Mouse (Mus musculus): ENCODE data around the gene Pcsk6. TPM values are rescaled to one million over a fixed set of nuclear protein-coding genes. Genes with fewer than 3 reads are reported as not detected.

Pcsk6 gene
- polyA plus RNA-seq, 1 experiment, result 38.5 TPM

DNA sequence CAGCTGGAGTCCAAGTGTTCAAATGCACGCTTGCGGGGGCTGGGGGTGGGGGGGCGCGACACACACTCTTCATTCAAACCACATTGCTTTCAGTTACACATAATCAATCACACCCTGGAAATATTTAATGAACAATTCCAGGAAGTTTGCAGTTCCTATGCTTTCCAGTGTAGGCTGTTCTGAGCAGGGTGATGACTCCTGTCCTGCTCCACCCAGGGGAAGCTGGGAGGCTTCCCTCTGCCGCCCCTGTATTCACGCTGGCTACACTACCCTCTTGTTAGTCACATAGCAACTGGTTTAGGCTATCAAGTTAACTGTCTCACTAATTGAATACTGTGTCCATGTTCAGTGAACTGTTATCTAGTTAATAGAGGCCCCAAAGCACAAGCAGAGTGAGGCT lies 149.0 kb downstream of the Pcsk6 start:
- H3K27me3 ChIP-seq (ENCODE audit: control insufficient read depth, insufficient read depth, low read length, poor library complexity, severe bottlenecking), result no peaks in the 10 kb centered on the region
- no peak overlapping the region for H3K4me3 ChIP-seq (ENCODE audit: low read depth, low read length)
- no peak overlapping the region for H3K9ac ChIP-seq (ENCODE audit: low read depth, poor library complexity, severe bottlenecking)
- no peak for TF ChIP-seq CTCF (IDR thresholded peaks at IDR 0.05; ENCODE audit: low read depth, low read length)
- no peak for TF ChIP-seq EP300 (IDR thresholded peaks at IDR 0.05; ENCODE audit: insufficient read depth, low read depth, low read length)
- H3K4me1 ChIP-seq (ENCODE audit: control insufficient read depth, insufficient read depth, low read length), result no peaks in the 10 kb centered on the region
- H3K27ac ChIP-seq (ENCODE audit: insufficient read depth, low read length), result no peak overlapping the region
- no peaks in the 10 kb centered on the region for H3K36me3 ChIP-seq (ENCODE audit: control insufficient read depth, insufficient read depth, low read length, poor library complexity, severe bottlenecking)
- H3K9me3 ChIP-seq (replicated peaks; ENCODE audit: control insufficient read depth, insufficient read depth, low read length, poor library complexity, severe bottlenecking), result no peaks in the 10 kb centered on the region

DNA sequence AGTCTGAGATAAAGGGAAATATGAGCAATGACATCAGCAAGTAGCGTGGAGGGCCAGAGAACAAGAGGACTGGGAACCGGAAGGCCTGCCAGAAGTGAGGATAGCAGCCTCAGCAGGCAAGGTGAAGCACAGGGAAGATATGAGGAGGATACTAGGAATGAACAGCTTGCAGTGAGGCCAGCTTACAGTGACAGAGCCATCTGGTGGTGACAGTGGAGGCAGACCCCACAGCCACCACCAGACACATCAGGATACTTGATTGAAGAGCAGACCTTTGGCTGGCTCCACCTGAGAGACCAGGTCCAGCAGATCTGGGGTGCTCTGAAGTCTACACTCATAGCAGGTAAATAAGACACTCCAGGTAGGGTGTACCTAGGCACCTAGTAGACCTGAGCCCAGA lies 166.2 kb downstream of the Pcsk6 start:
- TF ChIP-seq EP300 (IDR thresholded peaks at IDR 0.05; ENCODE audit: insufficient read depth, low read depth, low read length) (no peak), POLR2A (IDR thresholded peaks at IDR 0.05; ENCODE audit: insufficient read depth, low read length) (no peak), CTCF (IDR thresholded peaks at IDR 0.05; ENCODE audit: low read depth, low read length) (peak; percentile 62)
- no peaks in the 10 kb centered on the region for H3K4me1 ChIP-seq (ENCODE audit: control insufficient read depth, insufficient read depth, low read length)
- no peaks in the 10 kb centered on the region for H3K9me3 ChIP-seq (replicated peaks; ENCODE audit: control insufficient read depth, insufficient read depth, low read length, poor library complexity, severe bottlenecking)
- no peaks in the 10 kb centered on the region for H3K36me3 ChIP-seq (ENCODE audit: control insufficient read depth, insufficient read depth, low read length, poor library complexity, severe bottlenecking)
- H3K9ac ChIP-seq (ENCODE audit: low read depth, poor library complexity, severe bottlenecking), result no peak overlapping the region
- no peak overlapping the region for H3K27ac ChIP-seq (ENCODE audit: insufficient read depth, low read length)
- no peaks in the 10 kb centered on the region for H3K27me3 ChIP-seq (ENCODE audit: control insufficient read depth, insufficient read depth, low read length, poor library complexity, severe bottlenecking)
- no peak overlapping the region for H3K4me3 ChIP-seq (ENCODE audit: low read depth, low read length)

DNA sequence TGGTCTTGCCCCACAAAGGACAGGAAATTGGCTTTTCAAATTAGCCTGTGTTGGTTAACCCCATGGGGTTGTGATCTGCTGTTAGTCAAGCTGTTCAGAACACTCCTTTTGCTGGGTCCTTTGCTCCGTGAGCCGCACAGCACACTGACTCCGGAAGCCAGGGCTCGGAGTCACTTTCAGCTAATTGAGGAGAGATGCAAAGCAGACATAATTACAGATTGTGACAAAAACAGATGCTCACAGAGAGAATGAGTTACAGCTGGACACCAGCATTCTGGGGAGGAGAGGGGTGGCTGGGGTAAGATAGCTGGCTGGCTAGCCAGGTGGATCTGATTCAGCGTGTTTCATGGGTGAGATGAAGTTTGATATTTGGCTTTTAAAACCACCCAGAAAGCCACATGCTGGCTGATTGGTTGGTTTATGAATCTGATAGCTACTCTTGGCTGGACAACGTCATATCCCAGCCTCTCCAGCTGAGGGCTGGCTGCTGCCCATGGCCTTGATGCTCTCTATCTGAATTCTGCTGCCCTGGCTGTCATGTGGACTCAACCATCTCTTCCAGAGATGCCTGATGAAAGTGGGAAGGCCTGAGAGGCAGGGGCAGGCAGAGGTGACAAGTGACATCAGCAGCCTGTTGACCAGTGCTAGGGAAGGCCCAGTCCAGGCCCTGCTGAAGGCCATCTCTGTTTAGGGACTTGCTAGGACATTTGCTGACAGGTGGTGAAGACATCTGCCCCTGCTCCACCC lies 167.4 kb downstream of the Pcsk6 start:
- Histone ChIP-seq H3K4me1 (ENCODE audit: control insufficient read depth, insufficient read depth, low read length) (no peaks in the 10 kb centered on the region), H3K4me3 (ENCODE audit: low read depth, low read length) (no peak overlapping the region), H3K36me3 (ENCODE audit: control insufficient read depth, insufficient read depth, low read length, poor library complexity, severe bottlenecking) (no peaks in the 10 kb centered on the region), H3K9ac (ENCODE audit: low read depth, poor library complexity, severe bottlenecking) (no peak overlapping the region), H3K9me3 (replicated peaks; ENCODE audit: control insufficient read depth, insufficient read depth, low read length, poor library complexity, severe bottlenecking) (no peaks in the 10 kb centered on the region), H3K27me3 (ENCODE audit: control insufficient read depth, insufficient read depth, low read length, poor library complexity, severe bottlenecking) (no peaks in the 10 kb centered on the region), H3K27ac (ENCODE audit: insufficient read depth, low read length) (no peak overlapping the region)
- TF ChIP-seq CTCF (IDR thresholded peaks at IDR 0.05; ENCODE audit: low read depth, low read length), result no peak
- no peak for TF ChIP-seq POLR2A (IDR thresholded peaks at IDR 0.05; ENCODE audit: insufficient read depth, low read length)
- no peak for TF ChIP-seq EP300 (IDR thresholded peaks at IDR 0.05; ENCODE audit: insufficient read depth, low read depth, low read length)

DNA sequence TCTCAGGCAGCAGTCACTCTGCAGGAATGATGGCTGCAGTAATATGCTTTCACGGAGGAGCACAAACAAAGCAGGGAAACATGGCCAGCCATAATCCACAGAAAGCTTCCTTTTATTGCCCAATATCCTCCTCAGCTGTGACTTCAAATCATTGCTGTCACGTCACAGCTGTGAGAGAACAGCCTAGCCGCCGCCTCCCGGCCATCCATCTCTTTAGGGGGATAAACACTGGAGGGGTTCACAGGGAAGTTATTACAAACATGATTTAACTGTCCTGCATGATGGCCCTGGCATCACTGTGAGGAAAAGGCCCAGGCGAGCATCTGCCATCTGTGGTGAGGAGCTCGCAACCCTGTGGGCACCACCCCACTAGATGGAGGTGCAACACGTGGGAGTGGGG lies 175.3 kb downstream of the Pcsk6 start:
- Histone ChIP-seq H3K36me3 (ENCODE audit: control insufficient read depth, insufficient read depth, low read length, poor library complexity, severe bottlenecking) (no peaks in the 10 kb centered on the region), H3K4me1 (ENCODE audit: control insufficient read depth, insufficient read depth, low read length) (no peaks in the 10 kb centered on the region), H3K9ac (ENCODE audit: low read depth, poor library complexity, severe bottlenecking) (no peak overlapping the region), H3K27ac (ENCODE audit: insufficient read depth, low read length) (no peak overlapping the region), H3K27me3 (ENCODE audit: control insufficient read depth, insufficient read depth, low read length, poor library complexity, severe bottlenecking) (no peaks in the 10 kb centered on the region), H3K4me3 (ENCODE audit: low read depth, low read length) (no peak overlapping the region), H3K9me3 (replicated peaks; ENCODE audit: control insufficient read depth, insufficient read depth, low read length, poor library complexity, severe bottlenecking) (no peaks in the 10 kb centered on the region)
- no peak for TF ChIP-seq EP300 (IDR thresholded peaks at IDR 0.05; ENCODE audit: insufficient read depth, low read depth, low read length)
- no peak for TF ChIP-seq CTCF (IDR thresholded peaks at IDR 0.05; ENCODE audit: low read depth, low read length)
- TF ChIP-seq POLR2A (IDR thresholded peaks at IDR 0.05; ENCODE audit: insufficient read depth, low read length), result no peak

DNA sequence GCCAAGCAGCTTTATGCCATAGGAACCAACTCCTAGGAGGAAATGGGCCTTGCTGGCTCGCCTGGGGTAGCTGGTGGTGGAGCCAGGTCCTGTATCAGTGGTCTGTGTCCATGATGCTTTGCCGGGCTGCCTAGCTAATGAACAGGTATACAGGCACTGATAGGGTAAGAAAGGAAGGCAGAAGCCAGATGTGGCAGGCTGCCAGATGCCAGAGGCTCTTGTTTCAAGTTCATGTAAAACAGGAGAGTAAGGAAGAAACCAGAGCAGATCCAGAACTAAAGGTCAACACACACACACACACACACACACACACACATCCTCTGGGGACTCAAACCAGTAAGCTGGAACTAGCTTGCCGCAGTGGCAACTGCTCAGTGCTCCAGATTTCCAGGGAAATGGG lies 176.7 kb downstream of the Pcsk6 start:
- Histone ChIP-seq H3K9me3 (replicated peaks; ENCODE audit: control insufficient read depth, insufficient read depth, low read length, poor library complexity, severe bottlenecking) (no peaks in the 10 kb centered on the region), H3K36me3 (ENCODE audit: control insufficient read depth, insufficient read depth, low read length, poor library complexity, severe bottlenecking) (no peaks in the 10 kb centered on the region), H3K27ac (ENCODE audit: insufficient read depth, low read length) (no peak overlapping the region), H3K4me3 (ENCODE audit: low read depth, low read length) (no peak overlapping the region), H3K4me1 (ENCODE audit: control insufficient read depth, insufficient read depth, low read length) (no peaks in the 10 kb centered on the region), H3K9ac (ENCODE audit: low read depth, poor library complexity, severe bottlenecking) (no peak overlapping the region), H3K27me3 (ENCODE audit: control insufficient read depth, insufficient read depth, low read length, poor library complexity, severe bottlenecking) (no peaks in the 10 kb centered on the region)
- TF ChIP-seq EP300 (IDR thresholded peaks at IDR 0.05; ENCODE audit: insufficient read depth, low read depth, low read length) (no peak), CTCF (IDR thresholded peaks at IDR 0.05; ENCODE audit: low read depth, low read length) (no peak), POLR2A (IDR thresholded peaks at IDR 0.05; ENCODE audit: insufficient read depth, low read length) (no peak)

DNA sequence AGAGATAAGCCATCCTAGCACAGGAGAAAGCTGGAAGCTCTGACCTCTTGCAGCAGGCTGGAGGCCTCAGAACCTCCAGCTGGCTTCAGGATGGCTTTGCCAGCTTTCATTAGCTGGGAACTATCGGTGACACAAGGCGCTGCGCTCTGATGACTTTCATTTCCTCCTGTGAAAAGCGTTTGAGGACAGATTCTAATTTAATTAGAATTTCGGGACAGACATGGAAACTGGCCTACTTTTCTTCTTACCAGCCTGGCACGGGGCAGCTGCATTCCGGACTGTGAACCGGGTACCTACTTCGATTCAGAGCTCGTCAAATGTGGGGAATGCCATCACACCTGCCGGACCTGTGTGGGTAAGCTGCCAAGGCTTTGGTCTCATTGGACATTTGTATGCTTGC lies 177.2 kb downstream of the Pcsk6 start:
- H3K27ac ChIP-seq (ENCODE audit: insufficient read depth, low read length), result no peak overlapping the region
- H3K4me3 ChIP-seq (ENCODE audit: low read depth, low read length), result no peak overlapping the region
- no peaks in the 10 kb centered on the region for H3K36me3 ChIP-seq (ENCODE audit: control insufficient read depth, insufficient read depth, low read length, poor library complexity, severe bottlenecking)
- H3K9ac ChIP-seq (ENCODE audit: low read depth, poor library complexity, severe bottlenecking), result no peak overlapping the region
- H3K9me3 ChIP-seq (replicated peaks; ENCODE audit: control insufficient read depth, insufficient read depth, low read length, poor library complexity, severe bottlenecking), result no peaks in the 10 kb centered on the region
- H3K4me1 ChIP-seq (ENCODE audit: control insufficient read depth, insufficient read depth, low read length), result no peaks in the 10 kb centered on the region
- no peaks in the 10 kb centered on the region for H3K27me3 ChIP-seq (ENCODE audit: control insufficient read depth, insufficient read depth, low read length, poor library complexity, severe bottlenecking)
- no peak for TF ChIP-seq CTCF (IDR thresholded peaks at IDR 0.05; ENCODE audit: low read depth, low read length)
- TF ChIP-seq EP300 (IDR thresholded peaks at IDR 0.05; ENCODE audit: insufficient read depth, low read depth, low read length), result no peak
- TF ChIP-seq POLR2A (IDR thresholded peaks at IDR 0.05; ENCODE audit: insufficient read depth, low read length), result no peak

Data from ES-Bruce4 (cell line).